Mouse (Mus musculus): ENCODE measurements at regions not wholly inside any gene's neighbourhood (a gene's known extent, or its start where the extent isn't known, plus 50 kb on each side); places are given as distances from the start of the nearest gene placed in this dataset.

DNA sequence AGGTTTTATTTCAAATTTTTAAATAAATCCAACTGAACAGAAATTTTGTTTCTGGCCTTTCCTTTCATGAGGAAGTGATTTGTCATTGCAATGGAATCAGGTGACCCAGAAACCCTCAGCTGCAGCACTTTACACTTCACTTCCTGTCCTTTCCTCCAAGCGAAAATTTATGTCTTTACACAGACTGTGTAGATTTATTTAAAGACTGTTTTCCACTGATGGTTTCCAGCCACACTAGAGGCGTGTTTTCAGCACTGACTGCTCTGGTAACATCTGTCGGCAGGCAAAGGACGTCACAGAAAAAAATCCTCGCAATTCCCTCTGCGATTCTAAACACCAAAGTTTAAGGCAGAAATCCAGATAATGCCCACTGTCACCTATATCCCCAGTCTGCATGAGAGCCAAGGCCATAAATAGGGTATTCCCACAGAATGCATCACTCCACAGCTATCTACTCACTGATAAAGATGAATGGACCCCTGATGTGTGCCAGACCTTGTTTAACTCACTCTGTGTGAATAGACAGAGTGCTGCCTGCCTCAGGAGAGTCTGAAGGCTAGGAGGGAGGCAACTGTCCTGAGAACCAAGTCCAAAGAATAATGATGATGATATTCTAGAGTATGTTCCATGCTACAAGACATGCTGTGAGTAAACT, 247.9 kb downstream of the 4930544G11Rik start:
- no peak for DNase-seq (ENCODE audit: low spot score)

GRCm38 (mm10) chr6:66206197-66206925, 254.0 kb downstream of the 4930544G11Rik start:
- Histone ChIP-seq H3K4me2 (replicated peaks; ENCODE audit: low read depth) (no peak overlapping the region), H3K36me3 (ENCODE audit: control insufficient read depth, insufficient read depth, low read length) (no peaks in the 10 kb centered on the region), H3K4me1 (replicated peaks; ENCODE audit: control insufficient read depth, insufficient read depth) (no peaks in the 10 kb centered on the region), H3K4me3 (ENCODE audit: low read depth, low read length) (no peak overlapping the region), H3K27ac (replicated peaks) (no peak overlapping the region), H3K9me3 (ENCODE audit: control insufficient read depth, low read length) (no peaks in the 10 kb centered on the region), H3K27me3 (ENCODE audit: control insufficient read depth, insufficient read depth, low read length) (no peaks in the 10 kb centered on the region), H3K9ac (ENCODE audit: low read length) (no peak overlapping the region)
- DNase-seq (ENCODE audit: low spot score) (no peak), ATAC-seq (ENCODE audit: low FRiP score, low TSS enrichment) (no peak)
- no peak for TF ChIP-seq CTCF (IDR thresholded peaks at IDR 0.05; ENCODE audit: low read depth)
- no peak for TF ChIP-seq EP300 (optimal IDR thresholded peaks at IDR 0.05)
- WGBS = 69% methylated on average over 5 of the region's 5 CpGs

More for the DNA sequence above, 247.9 kb downstream of the 4930544G11Rik start:
- TF ChIP-seq EP300 (optimal IDR thresholded peaks at IDR 0.05) (no peak), CTCF (IDR thresholded peaks at IDR 0.05; ENCODE audit: low read depth) (no peak)
- Histone ChIP-seq H3K4me1 (replicated peaks; ENCODE audit: control insufficient read depth, insufficient read depth) (no peaks in the 10 kb centered on the region), H3K9ac (ENCODE audit: low read length) (no peak overlapping the region), H3K4me3 (ENCODE audit: low read depth, low read length) (no peak overlapping the region), H3K27me3 (ENCODE audit: control insufficient read depth, insufficient read depth, low read length) (no peaks in the 10 kb centered on the region), H3K4me2 (replicated peaks; ENCODE audit: low read depth) (no peak overlapping the region), H3K36me3 (ENCODE audit: control insufficient read depth, insufficient read depth, low read length) (no peaks in the 10 kb centered on the region), H3K9me3 (ENCODE audit: control insufficient read depth, low read length) (no peaks in the 10 kb centered on the region), H3K27ac (replicated peaks) (no peak overlapping the region)
- no peak for ATAC-seq (ENCODE audit: low FRiP score, low TSS enrichment)
- WGBS = 23% methylated on average over 6 of the region's 6 CpGs

- Histone ChIP-seq H3K4me1 (replicated peaks; ENCODE audit: control insufficient read depth, insufficient read depth) (no peaks in the 10 kb centered on the region), H3K4me2 (replicated peaks; ENCODE audit: low read depth) (no peak overlapping the region), H3K9ac (ENCODE audit: low read length) (no peak overlapping the region), H3K36me3 (ENCODE audit: control insufficient read depth, insufficient read depth, low read length) (no peaks in the 10 kb centered on the region), H3K4me3 (ENCODE audit: low read depth, low read length) (no peak overlapping the region), H3K27me3 (ENCODE audit: control insufficient read depth, insufficient read depth, low read length) (no peaks in the 10 kb centered on the region), H3K27ac (replicated peaks) (no peak overlapping the region), H3K9me3 (ENCODE audit: control insufficient read depth, low read length) (no peaks in the 10 kb centered on the region)
- ATAC-seq (ENCODE audit: low FRiP score, low TSS enrichment) (no peak), DNase-seq (ENCODE audit: low spot score) (no peak)
- WGBS = 72% methylated on average over 2 of the region's 2 CpGs
- TF ChIP-seq EP300 (optimal IDR thresholded peaks at IDR 0.05) = no peak
- TF ChIP-seq CTCF (IDR thresholded peaks at IDR 0.05; ENCODE audit: low read depth) = no peak
Measured at GRCm38 (mm10) chr6:66217543-66217942, 265.1 kb downstream of the 4930544G11Rik start.

DNA sequence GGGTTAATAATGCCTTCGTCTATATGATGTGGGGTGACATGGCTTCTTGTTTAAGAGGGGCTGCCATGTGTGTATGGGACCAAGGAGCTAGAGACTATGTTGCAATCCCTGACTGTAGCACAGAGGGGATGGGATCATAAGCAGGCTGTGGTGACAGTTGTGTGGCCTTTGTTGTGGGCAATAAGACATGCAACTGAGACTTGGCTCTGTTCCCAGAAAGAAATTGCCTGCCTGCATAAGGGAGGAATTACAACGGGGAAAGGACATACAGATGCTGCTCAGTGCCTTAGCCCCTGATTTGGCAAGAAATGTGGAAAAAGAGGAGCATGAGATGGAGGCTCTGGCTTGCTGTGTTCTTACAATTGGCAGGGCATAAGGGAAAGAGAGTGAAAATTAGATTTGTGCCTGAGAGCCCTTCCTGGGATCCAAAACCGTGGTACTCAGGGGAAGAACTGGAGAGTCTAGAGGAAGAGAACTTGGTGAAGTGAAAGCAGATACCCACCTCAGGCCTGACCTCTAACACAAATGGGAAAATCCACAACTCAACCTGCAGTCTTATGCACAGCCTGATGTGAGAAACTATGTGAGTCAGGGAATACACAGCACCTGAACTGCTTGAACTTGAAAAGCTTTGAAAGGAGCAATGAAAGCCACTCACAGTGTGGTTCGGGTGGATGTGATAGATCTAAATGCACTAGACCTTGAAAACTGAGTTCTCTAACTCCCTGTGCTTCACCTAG, 271.9 kb downstream of the 4930544G11Rik start:
- no peak overlapping the region for H3K27ac ChIP-seq (replicated peaks)
- H3K4me3 ChIP-seq (ENCODE audit: low read depth, low read length) = no peak overlapping the region
- no peak overlapping the region for H3K4me2 ChIP-seq (replicated peaks; ENCODE audit: low read depth)
- WGBS = 50% methylated on average over 4 of the region's 4 CpGs
- DNase-seq (ENCODE audit: low spot score) (no peak), ATAC-seq (ENCODE audit: low FRiP score, low TSS enrichment) (no peak)
- no peak for TF ChIP-seq EP300 (optimal IDR thresholded peaks at IDR 0.05)
- H3K9ac ChIP-seq (ENCODE audit: low read length) = no peak overlapping the region
- no peaks in the 10 kb centered on the region for H3K9me3 ChIP-seq (ENCODE audit: control insufficient read depth, low read length)
- H3K27me3 ChIP-seq (ENCODE audit: control insufficient read depth, insufficient read depth, low read length) = no peaks in the 10 kb centered on the region
- H3K4me1 ChIP-seq (replicated peaks; ENCODE audit: control insufficient read depth, insufficient read depth) = no peaks in the 10 kb centered on the region
- H3K36me3 ChIP-seq (ENCODE audit: control insufficient read depth, insufficient read depth, low read length) = no peaks in the 10 kb centered on the region

DNA sequence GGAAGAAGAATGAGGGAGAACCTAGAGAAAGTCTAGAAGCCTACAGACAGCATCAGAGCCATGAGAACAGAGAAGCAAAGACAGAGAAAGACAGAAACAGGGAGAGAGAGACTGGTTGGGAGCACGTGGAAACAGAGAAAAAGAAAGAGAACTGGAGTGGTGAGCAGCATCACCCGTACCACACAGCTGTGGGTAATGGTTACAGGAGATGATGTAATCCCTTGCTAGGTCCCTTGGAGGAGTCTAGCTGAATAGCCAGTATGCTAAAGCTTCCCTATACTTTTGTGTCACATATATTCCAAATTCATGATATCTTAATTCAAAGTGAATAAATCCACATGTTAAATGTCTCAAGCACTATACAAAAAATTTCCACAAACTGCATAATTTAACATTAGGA, 284.0 kb downstream of the 4930544G11Rik start:
- H3K27me3 ChIP-seq (ENCODE audit: control insufficient read depth, insufficient read depth, low read length) = no peaks in the 10 kb centered on the region
- no peak overlapping the region for H3K4me3 ChIP-seq (ENCODE audit: low read depth, low read length)
- H3K4me2 ChIP-seq (replicated peaks; ENCODE audit: low read depth) = no peak overlapping the region
- ATAC-seq (ENCODE audit: low FRiP score, low TSS enrichment) = no peak
- H3K36me3 ChIP-seq (ENCODE audit: control insufficient read depth, insufficient read depth, low read length) = no peaks in the 10 kb centered on the region
- TF ChIP-seq EP300 (optimal IDR thresholded peaks at IDR 0.05) = no peak
- no peak for TF ChIP-seq CTCF (IDR thresholded peaks at IDR 0.05; ENCODE audit: low read depth)
- 59% methylated on average over 2 of the region's 2 CpGs for WGBS
- H3K4me1 ChIP-seq (replicated peaks; ENCODE audit: control insufficient read depth, insufficient read depth) = no peaks in the 10 kb centered on the region
- no peaks in the 10 kb centered on the region for H3K9me3 ChIP-seq (ENCODE audit: control insufficient read depth, low read length)
- H3K27ac ChIP-seq (replicated peaks) = no peak overlapping the region
- H3K9ac ChIP-seq (ENCODE audit: low read length) = no peak overlapping the region
- no peak for DNase-seq (ENCODE audit: low spot score)

- Histone ChIP-seq H3K27ac (replicated peaks) (no peak overlapping the region), H3K4me1 (replicated peaks; ENCODE audit: control insufficient read depth, insufficient read depth) (no peaks in the 10 kb centered on the region), H3K4me3 (ENCODE audit: low read depth, low read length) (no peak overlapping the region), H3K36me3 (ENCODE audit: control insufficient read depth, insufficient read depth, low read length) (no peaks in the 10 kb centered on the region), H3K9ac (ENCODE audit: low read length) (no peak overlapping the region), H3K9me3 (ENCODE audit: control insufficient read depth, low read length) (no peaks in the 10 kb centered on the region), H3K27me3 (ENCODE audit: control insufficient read depth, insufficient read depth, low read length) (no peaks in the 10 kb centered on the region), H3K4me2 (replicated peaks; ENCODE audit: low read depth) (no peak overlapping the region)
- TF ChIP-seq EP300 (optimal IDR thresholded peaks at IDR 0.05) (no peak), CTCF (IDR thresholded peaks at IDR 0.05; ENCODE audit: low read depth) (no peak)
- 77% methylated on average over 4 of the region's 4 CpGs for WGBS
- no peak for ATAC-seq (ENCODE audit: low FRiP score, low TSS enrichment)
- no peak for DNase-seq (ENCODE audit: low spot score)
Measured at GRCm38 (mm10) chr6:66255378-66255777, 279.8 kb upstream of the Mad2l1 start.

Data from stomach, postnatal 0 days (tissue).